8 mouse cellular contexts compared by ENCODE assay signal in genomic region chr11:49810696-49811095, GRCm38 (mm10). TPM values are rescaled to one million over a fixed set of nuclear protein-coding genes. Genes with fewer than 3 reads are reported as not detected.
A peak's percentile ranks its signal among the peaks of the same experiment; 100 is the strongest.
DNase-seq lines count a peak whose midpoint lies in the region; ATAC-seq and TF ChIP-seq lines count a peak whose summit lies in the region.
"Not testable (repeated sequence)": the region's sequence is repeated elsewhere in the genome, so short reads cannot be mapped to it uniquely, and the experiment has no call there.
"Had no signal": no experiment of that assay in that cellular context is flagged by ENCODE, and none has a peak within 500 bp of the region (broad histone marks: within the 10 kb centered on the region; RNA-seq: fewer than 3 reads in every experiment).

No protein-coding gene starts in this region.

- not testable (repeated sequence) for ATAC-seq in heart, embryonic 13.5 days (ENCODE audit: extremely low read depth, insufficient number of reproducible peaks, low FRiP score, low TSS enrichment); heart, postnatal 0 days (ENCODE audit: insufficient read depth, low read depth); liver, embryonic 13.5 days (ENCODE audit: low read depth)

- not testable (repeated sequence) for H3K9ac ChIP-seq in heart, embryonic 13.5 days; heart, postnatal 0 days (replicated peaks; ENCODE audit: low read depth, low read length); liver, embryonic 13.5 days

- intact Hi-C loops in gastrocnemius, adult 2 months (cut with DNase I), result not testable (repeated sequence)

- not testable (repeated sequence) for TF ChIP-seq CTCF in E14TG2a.4 (conservative IDR thresholded peaks at IDR 0.05; ENCODE audit: low read length); gastrocnemius, adult 2 months (IDR thresholded peaks at IDR 0.05); heart, postnatal 0 days (IDR thresholded peaks at IDR 0.05; ENCODE audit: low read depth)

- H3K9me3 ChIP-seq in E14TG2a.4 (ENCODE audit: low read length); heart, embryonic 13.5 days; heart, postnatal 0 days (replicated peaks; ENCODE audit: control insufficient read depth, low read length); liver, embryonic 13.5 days (replicated peaks): not testable (repeated sequence)

- 59% methylated on average over 7 of the region's 7 CpGs for WGBS in heart, embryonic 13.5 days
- WGBS in heart, postnatal 0 days, result 61% methylated on average over 7 of the region's 7 CpGs
- WGBS in liver, embryonic 13.5 days (ENCODE audit: insufficient replicate concordance), result 49% methylated on average over 7 of the region's 7 CpGs

- peak; percentile 11 for DNase-seq in NIH3T3 (ENCODE audit: low read depth)
- not testable (repeated sequence) for DNase-seq in gastrocnemius, adult 2 months; heart, postnatal 0 days (ENCODE audit: low spot score); liver, embryonic 13.5 days

- peaks cover 85% of the 10 kb centered on the region for H3K36me3 ChIP-seq in E14TG2a.4 (ENCODE audit: insufficient read depth, low read length)
- H3K36me3 ChIP-seq in heart, embryonic 13.5 days, result peaks cover 36% of the 10 kb centered on the region
- not testable (repeated sequence) for H3K36me3 ChIP-seq in heart, postnatal 0 days (replicated peaks; ENCODE audit: control insufficient read depth, insufficient read depth, low read length); liver, embryonic 13.5 days; myocyte (ENCODE audit: control insufficient read depth, insufficient read depth)

- H3K79me2 ChIP-seq in myocyte (ENCODE audit: control insufficient read depth, insufficient read depth), result not testable (repeated sequence)

- TF ChIP-seq EP300 in heart, postnatal 0 days (IDR thresholded peaks at IDR 0.05; ENCODE audit: low read depth), result not testable (repeated sequence)

- not testable (repeated sequence) for TF ChIP-seq POLR2A in myocyte (IDR thresholded peaks at IDR 0.05; ENCODE audit: insufficient read length, low read depth)

- H3K4me1 ChIP-seq in E14TG2a.4 (replicated peaks; ENCODE audit: low read depth, low read length), result peaks cover 89% of the 10 kb centered on the region
- H3K4me1 ChIP-seq in heart, embryonic 13.5 days, result peaks cover 13% of the 10 kb centered on the region
- H3K4me1 ChIP-seq in heart, postnatal 0 days (ENCODE audit: control insufficient read depth, insufficient read depth), result not testable (repeated sequence)
- peaks cover 28% of the 10 kb centered on the region for H3K4me1 ChIP-seq in liver, embryonic 13.5 days (replicated peaks)

- H3K4me2 ChIP-seq in heart, embryonic 13.5 days; heart, postnatal 0 days (ENCODE audit: low read depth, low read length): not testable (repeated sequence)
- peak overlapping the region; percentile 23 for H3K4me2 ChIP-seq in liver, embryonic 13.5 days
- H3K4me2 ChIP-seq in myocyte (ENCODE audit: low read depth), result peak overlapping the region; percentile 59

- not testable (repeated sequence) for H3K27me3 ChIP-seq in E14TG2a.4 (ENCODE audit: insufficient read depth, low read length); heart, embryonic 13.5 days (replicated peaks); heart, postnatal 0 days (ENCODE audit: control insufficient read depth, insufficient read depth, low read length); liver, embryonic 13.5 days; myocyte (ENCODE audit: control insufficient read depth, insufficient read depth, insufficient read length)

- H3K4me3 ChIP-seq in E14TG2a.4 (replicated peaks; ENCODE audit: low read length), result peak overlapping the region; percentile 23; the same call in 1 of the 2 replicates
- H3K4me3 ChIP-seq in gastrocnemius, adult 2 months; heart, embryonic 13.5 days; heart, postnatal 0 days (ENCODE audit: low read depth, low read length); liver, embryonic 13.5 days (replicated peaks); myocyte: not testable (repeated sequence)

- H3ac ChIP-seq in myocyte (ENCODE audit: control insufficient read depth, insufficient read length), result not testable (repeated sequence)

- H3K27ac ChIP-seq in gastrocnemius, adult 2 months, result peak overlapping the region; percentile 62
- peak overlapping the region; percentile 61 for H3K27ac ChIP-seq in heart, embryonic 13.5 days (replicated peaks)
- H3K27ac ChIP-seq in heart, postnatal 0 days (ENCODE audit: low read depth), result peak overlapping the region; percentile 61
- peak overlapping the region; percentile 25; the same call in 1 of the 2 replicates for H3K27ac ChIP-seq in liver, embryonic 13.5 days

RNA-seq across cellular contexts. Expression of gene Gfpt2, which starts 16.7 kb away (rescaled TPM):
- 10 to 100 TPM in 1 of 2 experiments, 1 to 10 TPM in 1; 7.5 to 11.1 TPM for total RNA-seq in gastrocnemius, adult 2 months (2021)
- 9.1 and 10.9 TPM in 2 replicates for polyA plus RNA-seq in heart, embryonic 13.5 days (2015; fragmentation: Nextera tagmentation; extraction: Ambion mirVana)
- total RNA-seq in heart, postnatal 0 days (2014; rRNA removed; ENCODE audit: low replicate concordance), result 6.1 and 10.8 TPM in 2 replicates
- polyA plus RNA-seq in heart, postnatal 0 days (2015; fragmentation: Nextera tagmentation; extraction: Ambion mirVana), result 8.5 TPM in 2 replicates
- 1.6 and 1.8 TPM in 2 replicates for polyA plus RNA-seq in liver, embryonic 13.5 days (2015; fragmentation: Nextera tagmentation; extraction: Ambion mirVana)
- 0.52 TPM for polyA plus RNA-seq in myocyte (2012; fragmentation: generic; extraction: Trizol)
- polyA plus RNA-seq: G1E had no signal

RNA-seq across cellular contexts. Expression of gene Mapk9, which starts 35.9 kb away (rescaled TPM):
- total RNA-seq in gastrocnemius, adult 2 months (2021), result 10 to 100 TPM; 47.4 to 54.4 TPM
- 23.7 and 29.1 TPM in 2 replicates for polyA plus RNA-seq in heart, embryonic 13.5 days (2015; fragmentation: Nextera tagmentation; extraction: Ambion mirVana)
- 37.2 and 55.8 TPM in 2 replicates for total RNA-seq in heart, postnatal 0 days (2014; rRNA removed; ENCODE audit: low replicate concordance)
- polyA plus RNA-seq in heart, postnatal 0 days (2015; fragmentation: Nextera tagmentation; extraction: Ambion mirVana), result 25.4 and 25.9 TPM in 2 replicates
- 21.6 and 28.3 TPM in 2 replicates for polyA plus RNA-seq in liver, embryonic 13.5 days (2015; fragmentation: Nextera tagmentation; extraction: Ambion mirVana)
- polyA plus RNA-seq in myocyte (2012; fragmentation: generic; extraction: Trizol), result 21.5 TPM
